Mouse (Mus musculus) urinary bladder, postnatal 4 days (tissue): ENCODE results near the gene Sptbn4.

Experiments
- DNase-seq, 2 experiments: peaks; one replicate each; pipeline ENCODE4 v3.0.0; 2021 to 2022; ENCODE audit warnings: low spot score in 2 of 2

Sptbn4 gene

GRCm38 (mm10) chr7:27354783-27355182 is 92.7 kb downstream of the Sptbn4 start:
- DNase-seq, result no peak

- DNase-seq, result no peak
These were observed 93.3 kb downstream of the Sptbn4 start for GRCm38 (mm10) chr7:27354144-27354543.

- DNase-seq, result no peak
These were observed 102.0 kb downstream of the Sptbn4 start for GRCm38 (mm10) chr7:27345444-27345843.

DNA sequence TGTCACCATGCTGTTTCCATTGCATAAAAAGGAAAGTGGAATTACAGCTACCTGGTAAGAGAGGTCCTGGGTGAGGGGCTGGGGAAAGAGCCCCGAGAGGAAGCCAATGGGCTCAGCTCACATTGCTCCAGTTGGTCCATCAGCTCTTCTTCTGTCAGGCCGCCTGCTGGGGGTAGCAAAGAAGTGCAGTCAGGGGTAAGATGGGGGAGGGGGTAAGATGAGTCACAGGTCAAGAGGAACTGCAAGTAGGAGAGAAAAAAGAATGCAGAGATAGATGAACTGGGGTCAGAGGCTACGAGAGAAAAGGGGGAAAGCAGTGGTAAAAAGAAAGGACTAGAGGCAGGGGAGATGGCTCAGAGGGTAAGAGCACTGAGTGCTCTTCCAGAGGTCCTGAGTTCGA is 104.9 kb downstream of the Sptbn4 start:
- no peak for DNase-seq

DNA sequence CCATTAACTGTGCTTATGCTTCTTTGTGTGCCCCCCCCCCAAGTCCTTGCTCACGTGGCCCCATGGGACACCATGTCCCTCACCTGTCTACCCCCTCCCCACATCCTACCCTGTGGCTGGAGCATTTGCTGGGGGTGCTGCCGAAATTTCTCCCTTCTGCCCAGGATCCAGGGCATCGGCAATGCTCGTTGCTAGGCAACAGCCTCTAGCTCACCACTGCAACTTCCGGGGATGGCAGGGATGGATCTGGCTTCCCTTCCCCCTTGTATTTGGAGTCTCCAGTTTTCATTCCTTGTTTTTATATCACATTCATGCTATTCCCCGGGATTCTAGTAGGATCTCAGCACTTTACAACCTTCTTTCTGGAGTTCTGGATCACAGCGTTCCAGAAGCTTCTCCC is 108.0 kb downstream of the Sptbn4 start:
- DNase-seq, result no peak

GRCm38 (mm10) chr7:27339114-27339513 is 108.4 kb downstream of the Sptbn4 start:
- no peak for DNase-seq

DNA sequence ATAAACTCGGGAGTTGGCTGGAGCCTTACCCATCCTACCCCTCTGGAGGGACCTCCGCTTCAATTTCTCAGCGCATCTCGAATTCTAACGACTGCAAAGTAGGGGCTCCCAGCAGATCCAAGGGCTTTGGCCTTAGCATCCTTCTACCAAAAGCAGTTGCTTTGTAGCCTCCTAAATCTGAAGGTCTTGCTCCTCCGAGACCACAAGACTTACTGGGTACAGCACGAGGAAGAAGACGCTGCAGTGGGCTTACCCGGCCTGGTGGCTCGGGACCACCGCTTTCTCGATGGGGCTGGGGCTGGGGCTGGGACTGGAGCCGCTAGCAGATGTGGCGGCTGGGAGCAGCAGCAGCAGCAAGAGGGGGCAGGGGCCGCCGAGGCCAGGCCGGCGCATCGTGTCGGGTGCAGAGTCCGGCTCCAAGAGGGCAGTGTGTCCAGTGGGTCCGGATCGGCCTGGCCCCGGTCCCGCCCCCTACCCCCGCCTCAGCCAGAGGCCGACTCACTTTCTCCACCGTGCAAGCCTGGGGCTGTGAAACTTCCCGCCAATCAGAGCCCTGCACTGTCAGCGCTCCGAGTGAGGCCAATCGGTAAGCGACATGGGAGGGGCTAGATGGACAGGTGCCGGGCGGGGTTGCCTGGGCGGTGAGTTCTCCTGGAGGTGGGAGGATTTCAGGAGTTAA is 110.2 kb downstream of the Sptbn4 start, which contains the start of gene Ltbp4:
Gene Ltbp4 (minus strand): TSS at position 518 of the 679 bp plus-strand sequence.
- DNase-seq, result no peak

- peak; percentile 83 to 91 for DNase-seq
These were observed 111.3 kb downstream of the Sptbn4 start for GRCm38 (mm10) chr7:27335928-27336823.

DNA sequence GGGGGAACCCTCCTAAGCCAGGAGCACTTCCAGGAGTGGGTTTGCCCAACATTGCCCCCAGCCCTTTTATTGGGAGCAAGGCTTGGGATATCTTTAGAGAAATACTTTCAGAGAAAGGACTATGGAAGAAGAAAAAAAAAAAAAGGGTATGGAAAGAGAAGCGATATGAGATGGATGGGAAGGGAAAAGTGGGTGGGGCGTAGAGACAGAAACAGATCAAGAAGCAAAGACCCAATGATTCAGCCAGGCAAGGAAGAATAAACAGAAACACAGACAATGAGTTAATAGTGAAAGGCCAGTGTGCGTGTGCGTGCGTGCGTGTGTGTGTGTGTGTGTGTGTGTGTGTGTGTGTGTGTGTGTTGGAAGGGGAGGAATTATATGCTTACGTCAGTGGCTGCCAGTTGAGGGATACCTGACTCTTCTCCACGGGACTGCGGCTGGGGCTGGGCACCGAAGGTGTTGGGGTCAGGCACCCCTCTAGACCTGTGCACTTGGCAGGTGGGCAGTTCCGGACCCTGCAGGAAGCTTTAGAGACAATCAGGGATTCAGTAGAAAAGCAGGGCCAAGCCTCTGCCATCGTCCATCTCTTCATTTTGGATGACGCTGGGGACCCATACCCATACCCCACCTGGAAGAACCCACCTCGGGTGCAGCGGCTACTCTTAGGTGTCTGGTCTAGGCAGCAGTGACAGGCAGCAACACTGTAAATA is 112.3 kb downstream of the Sptbn4 start:
- DNase-seq, result no peak

GRCm38 (mm10) chr7:27334405-27334911 is 113.0 kb downstream of the Sptbn4 start:
- DNase-seq, result no peak

DNA sequence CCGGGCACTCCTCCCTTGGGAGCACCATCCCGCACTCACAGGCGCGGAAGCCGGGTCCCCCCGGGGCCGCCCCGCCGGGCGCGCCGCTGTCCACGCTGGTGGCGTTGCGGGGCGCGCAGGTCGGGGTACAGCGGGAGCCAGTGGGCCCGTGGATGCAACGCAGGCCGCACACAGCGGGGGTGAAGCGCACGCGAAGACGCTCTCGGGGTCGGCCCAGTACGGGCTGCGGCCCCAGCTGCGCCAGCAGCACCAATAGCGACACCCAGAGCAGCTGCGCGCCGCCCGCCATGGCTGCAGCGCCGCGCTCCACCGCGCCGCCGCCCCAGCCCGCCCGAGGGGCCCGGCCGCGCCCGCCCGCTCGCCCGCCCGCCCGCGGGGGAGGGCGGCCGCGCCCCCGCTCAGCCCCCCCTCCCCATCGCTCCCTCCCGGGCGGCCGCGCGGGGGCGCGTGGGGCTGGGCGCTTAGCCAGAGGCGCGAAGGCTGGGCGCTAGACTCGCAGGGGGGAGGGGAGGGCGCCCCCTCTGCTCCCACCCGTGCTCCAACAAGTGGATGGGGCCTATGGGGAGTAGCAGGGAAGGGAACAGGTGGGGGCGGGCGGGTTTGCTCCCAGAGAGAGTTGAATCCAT is 114.1 kb downstream of the Sptbn4 start:
- DNase-seq, result peak in 1 of 2 experiments; percentile 55

DNA sequence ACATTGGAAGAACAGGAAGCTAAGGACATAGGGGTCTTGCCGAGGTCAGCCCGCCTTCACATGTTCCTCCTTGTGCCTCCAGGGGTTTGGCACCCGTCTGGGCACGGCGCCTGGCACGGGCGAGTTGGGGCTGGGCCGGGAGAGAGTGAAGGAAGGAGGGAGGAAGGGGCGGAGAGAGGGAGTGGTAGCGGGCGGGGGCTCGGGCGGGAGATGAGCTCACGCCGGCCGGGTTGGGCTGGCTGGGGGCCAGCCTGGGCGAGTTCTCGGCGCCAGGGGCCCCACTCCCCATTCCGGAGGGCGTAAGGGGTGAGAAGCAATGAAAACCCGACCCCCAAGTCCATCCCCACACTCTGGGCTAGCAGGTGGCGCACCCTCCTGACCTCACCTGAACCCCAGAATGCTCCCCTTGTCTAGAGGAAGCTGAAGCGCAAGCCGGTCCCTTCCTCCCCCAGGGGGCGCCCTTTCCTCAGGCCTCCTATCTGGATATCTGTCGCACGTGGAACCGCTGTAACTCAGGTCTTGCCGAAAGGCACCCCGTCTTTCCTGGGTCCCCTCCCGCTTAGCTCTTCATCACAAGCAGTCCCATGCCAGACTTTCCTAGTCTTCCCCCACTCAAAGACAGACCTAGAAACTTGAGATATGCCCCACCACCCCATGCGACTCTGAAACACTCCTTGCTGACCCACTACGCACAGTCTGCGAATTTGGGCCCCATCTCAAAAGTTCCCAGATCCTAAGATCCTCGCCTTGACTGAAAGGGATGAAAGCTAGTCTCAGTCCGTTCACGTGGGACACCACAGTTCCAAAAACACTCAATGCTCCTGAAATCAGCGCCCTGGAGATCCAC is 114.9 kb downstream of the Sptbn4 start:
- peak; percentile 85 to 91 for DNase-seq

DNA sequence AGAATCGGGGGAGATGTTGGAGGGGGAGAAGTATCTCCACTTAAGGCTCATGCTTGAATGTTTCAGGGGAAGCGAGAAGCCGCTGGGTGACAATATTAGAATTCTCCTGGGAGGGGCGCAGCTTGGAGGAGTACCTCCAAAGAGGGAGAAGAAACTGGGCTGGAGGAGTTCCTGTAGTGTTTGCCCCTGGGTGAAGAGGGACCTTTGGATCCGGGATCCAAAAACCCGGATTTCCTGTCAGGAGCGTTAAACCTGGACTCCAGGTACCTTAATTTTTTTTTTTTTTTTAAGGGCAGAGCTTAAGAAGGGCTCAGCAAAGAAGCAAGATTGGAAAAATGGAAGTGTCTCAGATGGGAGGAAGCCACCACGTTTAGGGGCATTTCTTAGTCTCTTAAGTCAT is 115.6 kb downstream of the Sptbn4 start:
- DNase-seq, result no peak

- no peak for DNase-seq
These were observed 116.0 kb downstream of the Sptbn4 start for GRCm38 (mm10) chr7:27331541-27331851.

DNA sequence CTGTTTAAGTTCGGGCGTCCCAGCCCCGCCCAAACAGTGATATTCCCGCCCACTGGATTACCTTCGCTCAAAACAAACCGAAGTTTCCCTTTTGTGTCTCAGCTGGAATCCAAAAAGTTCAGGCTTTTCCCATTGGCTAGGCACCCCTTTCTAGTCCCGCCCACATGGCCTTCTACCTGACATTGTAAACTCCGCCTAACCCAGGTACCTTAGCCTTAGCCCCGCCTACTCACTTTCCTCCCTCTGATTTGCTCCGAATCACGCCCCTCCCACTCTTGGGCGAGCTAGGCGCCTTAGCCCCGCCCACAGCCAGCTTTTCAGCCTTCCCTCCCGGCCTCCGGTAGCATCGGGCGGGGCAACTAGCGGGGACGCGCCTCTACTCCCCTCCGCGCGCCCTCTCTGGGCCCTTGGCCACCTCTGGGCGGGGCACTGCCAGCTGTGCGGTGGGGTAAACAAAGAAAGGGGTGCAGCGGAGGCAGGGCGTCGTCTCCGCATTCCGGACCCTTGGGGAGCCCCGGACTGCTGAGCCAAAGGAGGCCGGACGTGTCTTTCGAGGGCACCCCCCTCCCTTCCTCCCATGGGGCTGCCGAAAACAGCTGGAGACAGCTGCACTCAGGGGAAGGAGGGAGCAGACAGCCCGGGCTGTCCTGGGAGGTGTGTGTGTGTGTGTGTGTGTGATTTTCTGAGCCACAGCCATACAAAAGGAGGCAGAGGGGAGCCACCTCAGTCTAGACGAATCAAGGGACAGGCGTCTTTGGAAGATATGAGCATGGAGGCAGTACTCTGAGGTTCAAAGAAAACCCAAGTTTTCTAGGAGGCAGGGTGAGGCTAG is 116.6 kb downstream of the Sptbn4 start:
- peak; percentile 95 to 96 for DNase-seq

GRCm38 (mm10) chr7:27329981-27330380 is 117.5 kb downstream of the Sptbn4 start:
- no peak for DNase-seq

DNA sequence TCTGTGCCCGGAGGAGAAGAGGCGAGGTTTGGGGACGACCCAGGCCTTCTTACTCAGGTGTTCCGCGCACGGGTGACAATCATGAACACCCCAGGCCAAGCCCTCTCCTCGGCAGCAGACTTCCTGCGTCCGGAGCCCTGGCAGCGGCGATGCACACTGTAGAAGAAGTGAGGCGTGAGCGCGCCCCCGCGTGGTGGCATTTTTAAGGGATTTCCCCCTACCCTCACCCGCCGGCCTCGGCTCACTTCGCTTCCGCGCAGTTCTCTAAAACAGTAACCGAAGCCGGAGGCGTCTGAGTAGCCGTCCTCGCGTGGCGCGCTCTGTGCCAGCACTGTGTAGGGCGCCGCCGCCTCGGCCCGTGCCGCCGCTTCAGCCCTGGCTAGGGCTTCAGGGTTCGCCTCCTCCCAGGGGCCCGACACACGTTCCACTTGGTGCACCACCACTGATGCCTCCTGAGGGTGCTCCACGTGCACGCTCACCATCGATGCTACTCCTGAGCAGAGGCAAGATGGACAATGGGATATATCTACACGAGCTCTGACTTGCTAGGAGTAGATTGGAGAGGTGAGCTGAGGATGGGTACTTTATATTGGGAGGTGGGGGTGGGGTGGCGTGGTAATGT is 118.0 kb downstream of the Sptbn4 start:
- peak; percentile 71 to 91 for DNase-seq

- DNase-seq, result no peak
These were observed 118.8 kb downstream of the Sptbn4 start for GRCm38 (mm10) chr7:27328648-27329047.

GRCm38 (mm10) chr7:27328161-27328560 is 119.3 kb downstream of the Sptbn4 start:
- no peak for DNase-seq
